Mouse (Mus musculus): Measurements from ENCODE around the gene Olfr787. TPM values are rescaled to one million over a fixed set of nuclear protein-coding genes. Genes with fewer than 3 reads are reported as not detected.

Olfr787 gene
- not detected in 2 replicates for polyA plus RNA-seq (2014; fragmentation: Nextera tagmentation; extraction: Ambion mirVana)

- H3K9me3 ChIP-seq (ENCODE audit: control insufficient read depth, low read length), result no peaks in the 10 kb centered on the region
- no peak within 1 kb of the TSS for H3K9ac ChIP-seq (ENCODE audit: low read length)
- WGBS, result 84% methylated on average over 3 of the region's 3 CpGs
- no peaks in the 10 kb centered on the region for H3K27me3 ChIP-seq (ENCODE audit: control insufficient read depth, insufficient read depth, low read length)
- no peak within 1 kb of the TSS for H3K4me3 ChIP-seq (ENCODE audit: low read depth, low read length)
- no peak for DNase-seq (ENCODE audit: low spot score)
- H3K4me1 ChIP-seq (ENCODE audit: control insufficient read depth, insufficient read depth, low read length), result no peaks in the 10 kb centered on the region
- ATAC-seq (ENCODE audit: insufficient number of reproducible peaks, low FRiP score, low TSS enrichment, low read depth), result no peak
- no peak within 1 kb of the TSS for H3K4me2 ChIP-seq (ENCODE audit: low read depth, severe bottlenecking)
- H3K27ac ChIP-seq (replicated peaks; ENCODE audit: low read depth, low read length), result no peak within 1 kb of the TSS
- H3K36me3 ChIP-seq (ENCODE audit: control insufficient read depth, insufficient read depth, low read length), result no peaks in the 10 kb centered on the region
Measured at GRCm38 (mm10) chr10:129461562-129461961, at the start of gene Olfr787. Gene Olfr787, plus strand, starts transcription at chr10:129461862.

GRCm38 (mm10) chr10:129427006-129427405, 34.7 kb upstream of the Olfr787 start, which contains the start of gene Olfr786:
Gene Olfr786, plus strand, starts transcription at chr10:129427306.
- H3K36me3 ChIP-seq (ENCODE audit: control insufficient read depth, insufficient read depth, low read length), result no peaks in the 10 kb centered on the region
- ATAC-seq (ENCODE audit: insufficient number of reproducible peaks, low FRiP score, low TSS enrichment, low read depth) (no peak), DNase-seq (ENCODE audit: low spot score) (no peak)
- no peak within 1 kb of the TSS for H3K9ac ChIP-seq (ENCODE audit: low read length)
- no peaks in the 10 kb centered on the region for H3K9me3 ChIP-seq (ENCODE audit: control insufficient read depth, low read length)
- H3K27ac ChIP-seq (replicated peaks; ENCODE audit: low read depth, low read length), result no peak within 1 kb of the TSS
- H3K4me1 ChIP-seq (ENCODE audit: control insufficient read depth, insufficient read depth, low read length), result no peaks in the 10 kb centered on the region
- no peak within 1 kb of the TSS for H3K4me2 ChIP-seq (ENCODE audit: low read depth, severe bottlenecking)
- H3K4me3 ChIP-seq (ENCODE audit: low read depth, low read length), result no peak within 1 kb of the TSS
- H3K27me3 ChIP-seq (ENCODE audit: control insufficient read depth, insufficient read depth, low read length), result no peaks in the 10 kb centered on the region

GRCm38 (mm10) chr10:129470698-129471097, 9.0 kb downstream of the Olfr787 start, which contains the start of gene Olfr788:
Gene Olfr788, plus strand, starts transcription at chr10:129470998.
- ATAC-seq (ENCODE audit: insufficient number of reproducible peaks, low FRiP score, low TSS enrichment, low read depth) (no peak), DNase-seq (ENCODE audit: low spot score) (no peak)
- H3K36me3 ChIP-seq (ENCODE audit: control insufficient read depth, insufficient read depth, low read length), result no peaks in the 10 kb centered on the region
- H3K4me3 ChIP-seq (ENCODE audit: low read depth, low read length), result no peak within 1 kb of the TSS
- no peak within 1 kb of the TSS for H3K9ac ChIP-seq (ENCODE audit: low read length)
- H3K4me1 ChIP-seq (ENCODE audit: control insufficient read depth, insufficient read depth, low read length), result no peaks in the 10 kb centered on the region
- no peaks in the 10 kb centered on the region for H3K27me3 ChIP-seq (ENCODE audit: control insufficient read depth, insufficient read depth, low read length)
- no peaks in the 10 kb centered on the region for H3K9me3 ChIP-seq (ENCODE audit: control insufficient read depth, low read length)
- H3K4me2 ChIP-seq (ENCODE audit: low read depth, severe bottlenecking), result no peak within 1 kb of the TSS
- H3K27ac ChIP-seq (replicated peaks; ENCODE audit: low read depth, low read length), result no peak within 1 kb of the TSS

GRCm38 (mm10) chr10:129473256-129473655, 11.6 kb downstream of the Olfr787 start:
- H3K27ac ChIP-seq (replicated peaks; ENCODE audit: low read depth, low read length), result no peak overlapping the region
- no peaks in the 10 kb centered on the region for H3K9me3 ChIP-seq (ENCODE audit: control insufficient read depth, low read length)
- no peak overlapping the region for H3K4me2 ChIP-seq (ENCODE audit: low read depth, severe bottlenecking)
- no peaks in the 10 kb centered on the region for H3K4me1 ChIP-seq (ENCODE audit: control insufficient read depth, insufficient read depth, low read length)
- no peak overlapping the region for H3K4me3 ChIP-seq (ENCODE audit: low read depth, low read length)
- DNase-seq (ENCODE audit: low spot score) (no peak), ATAC-seq (ENCODE audit: insufficient number of reproducible peaks, low FRiP score, low TSS enrichment, low read depth) (no peak)
- no peak overlapping the region for H3K9ac ChIP-seq (ENCODE audit: low read length)
- H3K27me3 ChIP-seq (ENCODE audit: control insufficient read depth, insufficient read depth, low read length), result no peaks in the 10 kb centered on the region
- no peaks in the 10 kb centered on the region for H3K36me3 ChIP-seq (ENCODE audit: control insufficient read depth, insufficient read depth, low read length)
- 71% methylated on average over 2 of the region's 2 CpGs for WGBS

- Histone ChIP-seq H3K27me3 (ENCODE audit: control insufficient read depth, insufficient read depth, low read length) (no peaks in the 10 kb centered on the region), H3K27ac (replicated peaks; ENCODE audit: low read depth, low read length) (no peak overlapping the region), H3K9ac (ENCODE audit: low read length) (no peak overlapping the region), H3K4me2 (ENCODE audit: low read depth, severe bottlenecking) (no peak overlapping the region), H3K9me3 (ENCODE audit: control insufficient read depth, low read length) (no peaks in the 10 kb centered on the region), H3K36me3 (ENCODE audit: control insufficient read depth, insufficient read depth, low read length) (no peaks in the 10 kb centered on the region), H3K4me3 (ENCODE audit: low read depth, low read length) (no peak overlapping the region), H3K4me1 (ENCODE audit: control insufficient read depth, insufficient read depth, low read length) (no peaks in the 10 kb centered on the region)
- no peak for ATAC-seq (ENCODE audit: insufficient number of reproducible peaks, low FRiP score, low TSS enrichment, low read depth)
- DNase-seq (ENCODE audit: low spot score), result no peak
Measured at GRCm38 (mm10) chr10:129473723-129474122, 12.1 kb downstream of the Olfr787 start.

- DNase-seq (ENCODE audit: low spot score) (no peak), ATAC-seq (ENCODE audit: insufficient number of reproducible peaks, low FRiP score, low TSS enrichment, low read depth) (no peak)
- no peak within 1 kb of the TSS for H3K27ac ChIP-seq (replicated peaks; ENCODE audit: low read depth, low read length)
- H3K36me3 ChIP-seq (ENCODE audit: control insufficient read depth, insufficient read depth, low read length), result no peaks in the 10 kb centered on the region
- H3K9me3 ChIP-seq (ENCODE audit: control insufficient read depth, low read length), result no peaks in the 10 kb centered on the region
- 65% methylated on average over 2 of the region's 2 CpGs for WGBS
- H3K9ac ChIP-seq (ENCODE audit: low read length), result no peak within 1 kb of the TSS
- H3K27me3 ChIP-seq (ENCODE audit: control insufficient read depth, insufficient read depth, low read length), result no peaks in the 10 kb centered on the region
- H3K4me1 ChIP-seq (ENCODE audit: control insufficient read depth, insufficient read depth, low read length), result no peaks in the 10 kb centered on the region
- no peak within 1 kb of the TSS for H3K4me3 ChIP-seq (ENCODE audit: low read depth, low read length)
- no peak within 1 kb of the TSS for H3K4me2 ChIP-seq (ENCODE audit: low read depth, severe bottlenecking)
Measured at GRCm38 (mm10) chr10:129484452-129484851, 22.8 kb downstream of the Olfr787 start, which contains the start of gene Olfr789. Gene Olfr789, plus strand, starts transcription at chr10:129484752.

GRCm38 (mm10) chr10:129490101-129490500, 28.4 kb downstream of the Olfr787 start:
- ATAC-seq (ENCODE audit: insufficient number of reproducible peaks, low FRiP score, low TSS enrichment, low read depth), result no peak
- H3K27me3 ChIP-seq (ENCODE audit: control insufficient read depth, insufficient read depth, low read length), result no peaks in the 10 kb centered on the region
- H3K4me1 ChIP-seq (ENCODE audit: control insufficient read depth, insufficient read depth, low read length), result no peaks in the 10 kb centered on the region

GRCm38 (mm10) chr10:129498192-129498591, 36.5 kb downstream of the Olfr787 start, which contains the start of gene Olfr790:
Gene Olfr790, plus strand, starts transcription at chr10:129498492.
- Histone ChIP-seq H3K4me3 (ENCODE audit: low read depth, low read length) (no peak within 1 kb of the TSS), H3K4me1 (ENCODE audit: control insufficient read depth, insufficient read depth, low read length) (no peaks in the 10 kb centered on the region), H3K27me3 (ENCODE audit: control insufficient read depth, insufficient read depth, low read length) (no peaks in the 10 kb centered on the region), H3K4me2 (ENCODE audit: low read depth, severe bottlenecking) (no peak within 1 kb of the TSS), H3K36me3 (ENCODE audit: control insufficient read depth, insufficient read depth, low read length) (no peaks in the 10 kb centered on the region), H3K9ac (ENCODE audit: low read length) (no peak within 1 kb of the TSS), H3K9me3 (ENCODE audit: control insufficient read depth, low read length) (no peaks in the 10 kb centered on the region), H3K27ac (replicated peaks; ENCODE audit: low read depth, low read length) (no peak within 1 kb of the TSS)
- ATAC-seq (ENCODE audit: insufficient number of reproducible peaks, low FRiP score, low TSS enrichment, low read depth) (no peak), DNase-seq (ENCODE audit: low spot score) (no peak)

More at GRCm38 (mm10) chr10:129490101-129490500, 28.4 kb downstream of the Olfr787 start:
- no peak for DNase-seq (ENCODE audit: low spot score)
- Histone ChIP-seq H3K36me3 (ENCODE audit: control insufficient read depth, insufficient read depth, low read length) (no peaks in the 10 kb centered on the region), H3K9ac (ENCODE audit: low read length) (no peak overlapping the region), H3K4me2 (ENCODE audit: low read depth, severe bottlenecking) (no peak overlapping the region), H3K4me3 (ENCODE audit: low read depth, low read length) (no peak overlapping the region), H3K27ac (replicated peaks; ENCODE audit: low read depth, low read length) (no peak overlapping the region), H3K9me3 (ENCODE audit: control insufficient read depth, low read length) (no peaks in the 10 kb centered on the region)
- WGBS, result 85% methylated on average over 2 of the region's 2 CpGs
